Mouse (Mus musculus): ENCODE data around the gene Abhd12b.
A peak's percentile ranks its signal among the peaks of the same experiment; 100 is the strongest.

The Abhd12b gene

GRCm38 (mm10) chr12:70153842-70154241, at the start of gene Abhd12b:
Gene Abhd12b, plus strand, starts transcription at chr12:70154142.
- DNase-seq (ENCODE audit: low spot score) = no peak

- DNase-seq (ENCODE audit: low spot score) = no peak
Observed at GRCm38 (mm10) chr12:70104199-70104598, 49.7 kb upstream of the Abhd12b start.

GRCm38 (mm10) chr12:70104776-70105420, 49.0 kb upstream of the Abhd12b start:
- peak; percentile 58 for DNase-seq (ENCODE audit: low spot score)

DNA sequence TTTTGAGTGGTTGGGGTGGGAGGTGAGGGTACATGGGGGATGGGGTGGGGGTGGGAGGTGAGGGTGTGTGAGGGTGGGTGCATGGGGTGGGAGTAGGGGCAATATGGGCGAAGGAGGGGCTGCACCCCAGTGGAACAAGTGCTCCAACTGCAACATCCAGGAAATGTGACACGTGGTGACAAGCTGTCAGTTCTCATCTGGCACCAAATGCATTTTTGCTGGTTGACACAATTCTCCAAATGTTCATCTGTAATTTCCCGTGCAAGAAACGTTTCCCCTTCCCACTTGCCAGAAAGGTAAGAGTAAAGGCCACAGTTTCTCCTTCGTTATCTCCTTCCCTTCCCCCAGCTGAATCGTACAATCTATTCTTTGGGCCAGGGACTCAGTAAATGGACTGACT, 48.1 kb upstream of the Abhd12b start:
- DNase-seq (ENCODE audit: low spot score) = no peak

GRCm38 (mm10) chr12:70106508-70106907, 47.4 kb upstream of the Abhd12b start:
- no peak for DNase-seq (ENCODE audit: low spot score)

- no peak for DNase-seq (ENCODE audit: low spot score)
Observed at GRCm38 (mm10) chr12:70108104-70108503, 45.8 kb upstream of the Abhd12b start.

- peak; percentile 31 for DNase-seq (ENCODE audit: low spot score)
Observed at GRCm38 (mm10) chr12:70109921-70110320, 44.0 kb upstream of the Abhd12b start.

GRCm38 (mm10) chr12:70110375-70111116, 43.4 kb upstream of the Abhd12b start:
- DNase-seq (ENCODE audit: low spot score) = no peak

GRCm38 (mm10) chr12:70111117-70111366, 42.9 kb upstream of the Abhd12b start:
- DNase-seq (ENCODE audit: low spot score) = peak; percentile 8

DNA sequence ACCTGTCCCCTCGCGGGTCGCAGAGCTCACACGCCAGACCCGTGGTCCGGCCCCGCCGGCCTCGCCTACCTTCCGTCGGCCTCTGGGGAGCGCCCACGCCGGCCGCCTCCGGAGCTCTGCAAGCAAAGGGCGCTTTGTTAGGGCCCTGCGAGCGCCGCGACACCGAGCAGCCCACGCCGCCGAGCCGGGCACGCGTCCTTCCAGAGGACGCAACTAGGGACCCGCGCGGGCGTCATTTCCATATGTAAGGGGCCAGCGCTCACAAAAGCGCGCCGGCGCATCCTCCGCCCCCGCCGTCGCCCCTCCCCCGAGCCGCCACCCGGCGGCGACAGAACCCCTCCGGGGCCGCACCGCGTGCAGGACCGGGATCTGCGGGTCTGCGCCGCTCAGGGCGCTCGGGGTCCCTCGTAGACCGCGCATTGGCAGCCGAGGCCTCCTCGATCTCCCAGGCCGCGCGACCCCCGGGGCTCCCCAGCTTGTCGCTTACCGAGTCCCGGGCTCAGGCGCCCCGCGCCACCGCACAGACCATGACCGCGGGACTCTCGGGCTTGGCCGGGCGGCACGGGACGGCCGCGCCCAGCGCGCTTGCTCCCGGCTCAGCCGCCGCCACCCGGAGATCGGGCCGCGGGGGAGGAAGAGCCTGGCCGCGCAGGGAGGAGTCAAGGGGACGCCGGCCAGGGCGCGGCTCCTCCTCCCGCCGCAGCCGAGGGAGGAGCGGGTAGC, 42.4 kb upstream of the Abhd12b start:
- DNase-seq (ENCODE audit: low spot score) = peak; percentile 67

GRCm38 (mm10) chr12:70112090-70112383, 41.9 kb upstream of the Abhd12b start:
- DNase-seq (ENCODE audit: low spot score) = no peak

DNA sequence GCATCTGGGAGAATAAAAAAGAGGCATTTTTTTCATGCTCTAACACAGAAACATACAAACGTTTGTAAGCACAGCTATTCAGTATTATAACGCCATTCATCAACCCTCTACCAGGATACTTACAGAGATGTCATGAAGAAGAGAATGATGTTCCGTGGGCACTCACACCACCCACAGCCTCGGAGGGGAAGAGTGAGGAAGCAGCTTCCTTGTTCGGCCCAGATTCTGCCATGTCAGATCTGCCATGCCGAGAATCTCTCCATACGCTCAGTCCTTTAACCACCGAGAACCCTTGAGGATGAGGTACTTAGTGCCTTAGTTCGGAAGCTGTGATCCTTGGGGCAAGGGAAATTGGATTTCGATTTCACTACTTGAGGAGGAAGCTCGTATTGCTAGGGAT, 40.6 kb upstream of the Abhd12b start, which contains the start of gene Nin:
TSS of gene Nin (minus strand) at position 367 of the 400 bp plus-strand sequence.
- no peak for DNase-seq (ENCODE audit: low spot score)

- no peak for DNase-seq (ENCODE audit: low spot score)
Observed at GRCm38 (mm10) chr12:70117146-70117545, 36.8 kb upstream of the Abhd12b start.

- no peak for DNase-seq (ENCODE audit: low spot score)
Observed at GRCm38 (mm10) chr12:70118721-70119345, 35.1 kb upstream of the Abhd12b start.

- DNase-seq (ENCODE audit: low spot score) = no peak
Observed at GRCm38 (mm10) chr12:70119552-70119951, 34.4 kb upstream of the Abhd12b start.

- DNase-seq (ENCODE audit: low spot score) = no peak
Observed at GRCm38 (mm10) chr12:70126626-70127025, 27.3 kb upstream of the Abhd12b start.

DNA sequence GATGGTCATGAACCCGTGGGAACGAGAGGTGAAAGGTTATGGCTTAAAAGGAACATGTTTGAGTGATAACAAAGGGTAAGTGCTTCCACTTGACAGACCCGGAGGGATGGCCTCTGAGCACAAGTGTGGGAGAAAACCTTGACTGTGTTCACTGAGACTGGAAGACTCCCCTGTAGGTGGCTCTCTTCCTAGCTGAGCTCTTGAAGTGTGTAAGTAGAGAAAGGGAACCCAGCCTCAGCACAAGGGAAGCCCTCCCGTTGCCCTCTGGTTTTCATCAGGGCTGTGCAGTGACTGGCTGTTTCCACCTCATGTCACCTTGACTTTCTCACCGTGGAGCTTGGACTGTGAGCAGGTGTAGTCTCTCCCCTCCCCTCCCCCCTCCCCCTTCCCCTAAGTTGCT, 24.8 kb upstream of the Abhd12b start:
- DNase-seq (ENCODE audit: low spot score) = peak; percentile 40

- no peak for DNase-seq (ENCODE audit: low spot score)
Observed at GRCm38 (mm10) chr12:70131042-70131675, 22.8 kb upstream of the Abhd12b start.

- no peak for DNase-seq (ENCODE audit: low spot score)
Observed at GRCm38 (mm10) chr12:70134627-70135235, 19.2 kb upstream of the Abhd12b start.

GRCm38 (mm10) chr12:70136185-70136756, 17.7 kb upstream of the Abhd12b start:
- peak; percentile 86 for DNase-seq (ENCODE audit: low spot score)

DNA sequence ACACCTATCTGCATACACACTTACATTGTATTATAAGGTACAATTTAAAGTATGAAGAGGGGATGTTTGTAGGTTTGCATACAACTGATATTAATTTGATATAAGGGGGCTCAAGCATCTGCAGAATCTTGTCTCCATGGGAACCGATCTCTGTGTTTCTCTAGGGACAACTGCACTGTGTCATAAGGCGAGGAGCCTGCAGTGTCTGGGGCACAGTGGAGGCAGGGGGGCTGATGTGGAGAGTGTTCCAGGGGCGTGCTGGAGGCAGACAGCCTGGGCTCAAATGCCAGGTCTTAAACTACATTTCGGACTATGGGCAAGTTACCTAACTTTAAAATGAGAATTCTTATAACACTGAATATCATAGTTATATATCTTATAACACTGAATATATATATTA, 16.8 kb upstream of the Abhd12b start:
- no peak for DNase-seq (ENCODE audit: low spot score)

DNA sequence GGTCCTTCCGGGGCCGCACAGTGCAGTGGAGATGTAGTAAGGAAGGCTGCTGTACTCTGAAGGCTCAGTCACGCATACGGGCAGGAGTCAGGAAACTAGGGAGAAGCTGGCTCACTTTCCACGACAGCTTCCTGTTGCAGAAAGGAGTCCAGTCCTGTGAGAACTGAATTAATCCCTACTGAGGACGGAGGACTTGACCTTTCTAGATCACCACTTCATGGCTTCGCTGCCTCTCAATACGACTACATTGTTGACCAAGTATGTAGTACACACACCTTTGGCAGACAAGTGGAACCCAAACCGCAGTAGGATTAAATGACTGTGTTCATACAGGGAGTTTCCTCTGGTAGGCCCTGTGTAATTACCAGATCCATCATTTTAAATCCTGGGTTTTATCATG, 16.3 kb upstream of the Abhd12b start:
- no peak for DNase-seq (ENCODE audit: low spot score)
